Mouse (Mus musculus): Measurements from ENCODE around the gene Trio. TPM values are rescaled to one million over a fixed set of nuclear protein-coding genes. Genes with fewer than 3 reads are reported as not detected.

The Trio gene
- polyA plus RNA-seq, 1 experiment: 17.5 TPM

DNA sequence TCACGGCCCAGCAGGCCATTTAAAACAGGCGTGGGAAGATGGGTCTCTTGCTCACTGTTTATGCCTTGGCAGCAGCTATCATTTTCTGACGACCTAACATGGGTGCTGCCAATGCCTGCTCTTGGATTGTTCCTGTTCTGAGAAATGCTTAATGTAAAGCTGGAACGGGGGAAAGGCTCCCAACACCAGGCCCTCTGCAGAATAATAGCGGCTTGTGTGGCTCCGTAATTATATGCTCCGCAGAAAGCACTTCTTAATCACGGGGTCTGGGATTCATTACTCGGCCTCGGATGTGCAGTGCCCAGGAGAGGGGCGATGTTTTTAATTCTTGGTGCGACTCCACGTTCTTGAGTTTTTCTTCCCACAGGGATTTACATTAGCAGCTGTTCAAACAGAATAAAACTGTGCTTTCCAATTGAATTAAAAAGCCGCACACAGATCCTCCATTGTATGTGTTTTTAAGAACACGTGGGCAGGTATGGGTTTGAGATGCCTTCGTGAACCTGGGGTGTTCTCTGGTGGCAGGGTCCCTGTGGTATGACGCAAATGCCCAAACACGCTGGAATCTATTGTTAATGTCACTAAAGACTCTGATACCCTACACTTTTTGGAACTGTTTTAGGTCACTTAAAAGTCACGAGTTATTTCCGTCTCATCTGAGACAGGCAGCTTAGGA is 228.0 kb downstream of the Trio start:
- H3K27ac ChIP-seq (ENCODE audit: insufficient read depth, low read depth, low read length): no peak overlapping the region
- peaks cover 1% of the 10 kb centered on the region; the same call in 1 of the 2 replicates for H3K36me3 ChIP-seq (ENCODE audit: control insufficient read depth, insufficient read depth, low read length)
- WGBS: 89% methylated on average over 20 of the region's 20 CpGs
- no peak for TF ChIP-seq CTCF (IDR thresholded peaks at IDR 0.05; ENCODE audit: extremely low read depth, insufficient read length, insufficient replicate concordance, low read depth, low read length)
- no peak for TF ChIP-seq POLR2A (IDR thresholded peaks at IDR 0.05; ENCODE audit: low read depth, low read length)
- no peaks in the 10 kb centered on the region for H3K27me3 ChIP-seq (ENCODE audit: control insufficient read depth, insufficient read depth, low read length)
- H3K4me3 ChIP-seq (ENCODE audit: low read depth, low read length): no peak overlapping the region
- peaks cover 3% of the 10 kb centered on the region; the same call in 1 of the 2 replicates for H3K4me1 ChIP-seq (ENCODE audit: control insufficient read depth, insufficient read depth, insufficient read length, low read length)

DNA sequence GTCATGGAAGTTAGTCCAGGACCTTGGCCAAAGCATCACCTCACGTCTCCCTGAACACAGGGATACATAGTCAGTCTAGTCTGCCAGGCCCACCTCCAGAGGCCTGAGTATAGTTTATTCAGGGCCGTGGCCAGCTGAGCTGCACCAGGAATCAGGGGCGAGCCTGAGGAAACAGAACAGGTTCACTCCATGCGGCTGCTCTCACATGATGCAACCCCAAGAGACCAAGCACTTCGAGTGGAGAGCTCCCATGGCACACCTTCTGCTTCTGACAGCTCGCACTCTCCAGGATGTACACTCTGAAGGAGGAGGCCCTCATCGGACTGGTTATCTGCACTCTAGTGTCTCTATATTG is 228.8 kb downstream of the Trio start:
- Histone ChIP-seq H3K27me3 (ENCODE audit: control insufficient read depth, insufficient read depth, low read length) (no peaks in the 10 kb centered on the region), H3K36me3 (ENCODE audit: control insufficient read depth, insufficient read depth, low read length) (peaks cover 1% of the 10 kb centered on the region; the same call in 1 of the 2 replicates), H3K4me1 (ENCODE audit: control insufficient read depth, insufficient read depth, insufficient read length, low read length) (peaks cover 3% of the 10 kb centered on the region; the same call in 1 of the 2 replicates), H3K4me3 (ENCODE audit: low read depth, low read length) (no peak overlapping the region), H3K27ac (ENCODE audit: insufficient read depth, low read depth, low read length) (peak overlapping the region; percentile 55)
- no peak for TF ChIP-seq POLR2A (IDR thresholded peaks at IDR 0.05; ENCODE audit: low read depth, low read length)
- WGBS: 78% methylated on average over 7 of the region's 7 CpGs

DNA sequence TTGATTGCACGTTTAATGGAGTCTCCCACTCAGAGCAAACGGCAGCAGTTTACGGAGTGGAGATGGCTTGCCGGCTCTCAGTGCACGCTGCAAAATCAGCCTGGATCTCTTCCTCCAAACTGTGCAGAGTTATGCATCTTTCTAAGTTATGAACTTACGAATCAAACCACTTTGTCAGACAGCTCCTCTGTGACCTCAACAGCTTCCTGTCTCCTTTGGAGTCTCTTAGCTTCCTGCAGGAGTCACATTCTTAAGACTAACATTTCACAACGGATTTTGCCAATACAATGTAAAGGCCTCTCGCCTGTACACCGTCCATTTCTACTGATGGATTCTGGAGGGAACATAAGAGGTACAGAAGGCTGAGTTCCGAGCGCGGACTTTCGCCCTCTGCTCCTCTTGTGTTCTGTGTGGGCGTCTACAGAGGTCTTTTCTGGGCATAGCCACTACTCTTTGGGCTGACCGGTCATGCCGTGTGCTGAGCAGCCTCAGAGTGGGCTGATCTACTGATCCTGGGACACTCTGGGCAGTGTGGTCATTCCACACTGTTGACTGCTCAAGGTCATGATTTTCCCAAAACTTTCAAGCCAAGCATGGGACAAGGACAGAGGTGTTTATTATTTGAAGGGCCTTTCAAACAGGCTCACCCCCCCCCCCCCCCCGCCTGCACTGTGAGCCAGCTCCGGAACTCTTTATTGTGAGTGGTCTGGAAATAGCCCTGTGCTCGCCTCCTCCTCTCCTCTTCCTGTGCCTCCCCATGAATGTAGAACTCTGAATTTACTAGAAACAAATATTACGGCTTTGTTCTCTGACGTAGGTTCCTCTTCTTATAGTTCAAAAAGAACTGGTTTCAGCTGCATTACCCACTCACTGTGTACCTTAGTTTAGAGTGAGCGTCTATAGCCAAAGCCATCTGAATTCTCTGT is 229.4 kb downstream of the Trio start:
- H3K4me3 ChIP-seq (ENCODE audit: low read depth, low read length): no peak overlapping the region
- no peaks in the 10 kb centered on the region for H3K27me3 ChIP-seq (ENCODE audit: control insufficient read depth, insufficient read depth, low read length)
- peak overlapping the region; percentile 83 for H3K27ac ChIP-seq (ENCODE audit: insufficient read depth, low read depth, low read length)
- peaks cover 3% of the 10 kb centered on the region; the same call in 1 of the 2 replicates for H3K4me1 ChIP-seq (ENCODE audit: control insufficient read depth, insufficient read depth, insufficient read length, low read length)
- H3K36me3 ChIP-seq (ENCODE audit: control insufficient read depth, insufficient read depth, low read length): peaks cover 1% of the 10 kb centered on the region; the same call in 1 of the 2 replicates
- 75% methylated on average over 22 of the region's 22 CpGs for WGBS
- no peak for TF ChIP-seq CTCF (IDR thresholded peaks at IDR 0.05; ENCODE audit: extremely low read depth, insufficient read length, insufficient replicate concordance, low read depth, low read length)
- no peak for TF ChIP-seq POLR2A (IDR thresholded peaks at IDR 0.05; ENCODE audit: low read depth, low read length)

DNA sequence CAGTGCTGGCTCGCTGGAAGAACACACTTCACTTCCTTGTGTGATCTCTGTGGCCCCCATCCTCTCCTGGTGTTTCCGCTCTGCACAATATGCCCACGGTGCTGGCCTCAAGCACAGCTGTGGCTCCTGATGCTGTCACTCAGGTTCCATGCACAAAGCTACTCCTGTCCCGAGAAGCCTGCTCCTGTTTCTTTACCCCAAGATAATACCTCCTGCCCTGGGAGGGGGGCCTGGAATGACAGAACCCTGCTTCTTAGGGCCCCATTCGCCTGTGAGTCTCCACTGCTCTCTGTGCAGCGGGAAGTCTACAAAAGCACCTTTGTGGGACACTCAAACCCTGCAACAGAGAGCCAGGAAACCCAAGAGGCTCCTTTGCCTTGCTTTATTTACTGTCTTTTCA is 232.4 kb downstream of the Trio start:
- TF ChIP-seq CTCF (IDR thresholded peaks at IDR 0.05; ENCODE audit: extremely low read depth, insufficient read length, insufficient replicate concordance, low read depth, low read length): no peak
- no peak overlapping the region for H3K27ac ChIP-seq (ENCODE audit: insufficient read depth, low read depth, low read length)
- H3K36me3 ChIP-seq (ENCODE audit: control insufficient read depth, insufficient read depth, low read length): peaks cover 1% of the 10 kb centered on the region; the same call in 1 of the 2 replicates
- peaks cover 3% of the 10 kb centered on the region; the same call in 1 of the 2 replicates for H3K4me1 ChIP-seq (ENCODE audit: control insufficient read depth, insufficient read depth, insufficient read length, low read length)
- no peak overlapping the region for H3K4me3 ChIP-seq (ENCODE audit: low read depth, low read length)
- 86% methylated on average over 6 of the region's 6 CpGs for WGBS
- H3K27me3 ChIP-seq (ENCODE audit: control insufficient read depth, insufficient read depth, low read length): no peaks in the 10 kb centered on the region

GRCm38 (mm10) chr15:27792473-27792872 is 233.2 kb downstream of the Trio start:
- 71% methylated on average over 11 of the region's 11 CpGs for WGBS
- H3K27ac ChIP-seq (ENCODE audit: insufficient read depth, low read depth, low read length): no peak overlapping the region
- H3K4me3 ChIP-seq (ENCODE audit: low read depth, low read length): no peak overlapping the region
- peaks cover 3% of the 10 kb centered on the region; the same call in 1 of the 2 replicates for H3K4me1 ChIP-seq (ENCODE audit: control insufficient read depth, insufficient read depth, insufficient read length, low read length)
- H3K27me3 ChIP-seq (ENCODE audit: control insufficient read depth, insufficient read depth, low read length): no peaks in the 10 kb centered on the region
- H3K36me3 ChIP-seq (ENCODE audit: control insufficient read depth, insufficient read depth, low read length): no peaks in the 10 kb centered on the region; the same call in 1 of the 2 replicates
- TF ChIP-seq CTCF (IDR thresholded peaks at IDR 0.05; ENCODE audit: extremely low read depth, insufficient read length, insufficient replicate concordance, low read depth, low read length) (no peak), POLR2A (IDR thresholded peaks at IDR 0.05; ENCODE audit: low read depth, low read length) (no peak)

DNA sequence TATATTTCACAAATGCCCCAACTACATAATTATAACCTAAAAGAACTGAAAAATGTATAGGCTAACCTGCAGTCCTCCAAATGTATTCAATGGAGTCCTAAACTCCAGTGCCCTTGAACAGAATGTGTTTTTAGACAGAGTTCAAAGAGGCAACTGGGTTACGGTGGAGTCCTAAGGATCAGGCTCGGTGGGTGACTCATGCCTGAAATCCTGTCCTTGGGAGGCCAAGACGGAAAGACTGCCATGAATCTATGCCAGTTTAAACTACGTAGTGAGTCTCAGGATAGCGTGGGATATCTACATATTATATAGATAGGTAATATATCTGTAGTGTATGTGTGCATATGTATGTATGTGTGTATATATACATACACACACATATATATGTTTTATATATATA is 234.5 kb downstream of the Trio start:
- Histone ChIP-seq H3K27ac (ENCODE audit: insufficient read depth, low read depth, low read length) (no peak overlapping the region), H3K4me1 (ENCODE audit: control insufficient read depth, insufficient read depth, insufficient read length, low read length) (peaks cover 1% of the 10 kb centered on the region), H3K36me3 (ENCODE audit: control insufficient read depth, insufficient read depth, low read length) (no peaks in the 10 kb centered on the region), H3K27me3 (ENCODE audit: control insufficient read depth, insufficient read depth, low read length) (no peaks in the 10 kb centered on the region), H3K4me3 (ENCODE audit: low read depth, low read length) (no peak overlapping the region)
- no peak for TF ChIP-seq CTCF (IDR thresholded peaks at IDR 0.05; ENCODE audit: extremely low read depth, insufficient read length, insufficient replicate concordance, low read depth, low read length)
- TF ChIP-seq POLR2A (IDR thresholded peaks at IDR 0.05; ENCODE audit: low read depth, low read length): no peak
- 92% methylated on average over 5 of the region's 5 CpGs for whole genome bisulfite sequencing

DNA sequence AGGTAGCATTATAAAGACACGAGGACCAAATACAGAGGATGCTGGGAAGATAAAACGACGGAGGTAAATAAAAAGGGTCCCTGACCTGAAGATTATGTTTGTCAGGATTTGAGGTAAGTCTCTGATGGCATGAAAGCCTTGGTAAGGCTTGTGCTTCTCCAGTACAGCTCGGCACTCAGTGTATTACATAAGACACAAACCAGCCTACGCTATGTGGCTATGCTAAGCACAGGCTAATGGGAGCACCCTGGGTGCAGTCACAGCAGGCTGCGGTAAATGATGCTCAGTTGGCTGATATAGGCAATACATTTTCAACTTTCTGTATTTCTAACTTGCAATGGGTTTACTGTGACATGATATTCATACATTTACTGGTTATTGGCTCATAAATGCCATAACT is 234.9 kb downstream of the Trio start:
- 94% methylated on average over 6 of the region's 6 CpGs for WGBS
- Histone ChIP-seq H3K4me3 (ENCODE audit: low read depth, low read length) (no peak overlapping the region), H3K36me3 (ENCODE audit: control insufficient read depth, insufficient read depth, low read length) (no peaks in the 10 kb centered on the region), H3K4me1 (ENCODE audit: control insufficient read depth, insufficient read depth, insufficient read length, low read length) (peaks cover under 1% of the 10 kb centered on the region), H3K27me3 (ENCODE audit: control insufficient read depth, insufficient read depth, low read length) (no peaks in the 10 kb centered on the region), H3K27ac (ENCODE audit: insufficient read depth, low read depth, low read length) (no peak overlapping the region)
- no peak for TF ChIP-seq POLR2A (IDR thresholded peaks at IDR 0.05; ENCODE audit: low read depth, low read length)
- TF ChIP-seq CTCF (IDR thresholded peaks at IDR 0.05; ENCODE audit: extremely low read depth, insufficient read length, insufficient replicate concordance, low read depth, low read length): no peak
